Mouse (Mus musculus) CH12.LX (cell line): ENCODE data around the gene Adamts16.

Source experiments
- CTCF ChIP-seq, 2 experiments: IDR thresholded peaks in 1 of 2; conservative IDR thresholded peaks in 1 of 2; 2 replicates each; pipeline ENCODE4 v1.5.1; 2011 to 2012; ENCODE audit warnings: low read depth in 2 of 2, low read length in 2 of 2, improper control_type of control experiment in 1 of 2, inconsistent platforms in 1 of 2, mild to moderate bottlenecking in 1 of 2, moderate library complexity in 1 of 2
- EP300 ChIP-seq: IDR thresholded peaks from 2 replicates; pipeline ENCODE4 v1.6.1; 2011; ENCODE audit warnings: low read length, improper control_type of control experiment
- GABPA ChIP-seq: IDR thresholded peaks from 2 replicates; pipeline ENCODE4 v1.6.1; 2012; ENCODE audit warnings: low read depth, low read length, improper control_type of control experiment, inconsistent platforms; ENCODE audit not compliant: insufficient replicate concordance
- HCFC1 ChIP-seq: IDR thresholded peaks from 2 replicates; pipeline ENCODE4 v1.6.1; 2012; ENCODE audit warnings: low read depth, mild to moderate bottlenecking, inconsistent platforms, low read length, improper control_type of control experiment
- MAX ChIP-seq: IDR thresholded peaks from 2 replicates; pipeline ENCODE4 v1.6.1; 2011; ENCODE audit warnings: low read length, improper control_type of control experiment
- POLR2A ChIP-seq: IDR thresholded peaks from 2 replicates; pipeline ENCODE4 v1.6.1; 2011; ENCODE audit warnings: low read depth, mild to moderate bottlenecking, improper control_type of control experiment, low read length
- SMC3 ChIP-seq: IDR thresholded peaks from 2 replicates; pipeline ENCODE4 v1.6.1; 2011; ENCODE audit warnings: low read depth, low read length, improper control_type of control experiment
- UBTF ChIP-seq: IDR thresholded peaks from 2 replicates; pipeline ENCODE4 v1.6.1; 2012; ENCODE audit warnings: low read depth, mild to moderate bottlenecking, inconsistent platforms, low read length, improper control_type of control experiment, moderate library complexity
- USF1 ChIP-seq: IDR thresholded peaks from 2 replicates; pipeline ENCODE4 v1.6.1; 2014; ENCODE audit warnings: low read depth, mild to moderate bottlenecking, inconsistent platforms, low read length, improper control_type of control experiment
- ZC3H11A ChIP-seq: IDR thresholded peaks from 2 replicates; pipeline ENCODE4 v1.6.1; 2012; ENCODE audit warnings: low read depth, mild to moderate bottlenecking, inconsistent platforms, low read length, improper control_type of control experiment
- ZNF384 ChIP-seq: IDR thresholded peaks from 2 replicates; pipeline ENCODE4 v1.6.1; 2012; ENCODE audit warnings: low read depth, low read length, improper control_type of control experiment, inconsistent platforms

GRCm38 (mm10) chr13:70716022-70716421 is 125.6 kb downstream of the Adamts16 start:
- no peak for TF ChIP-seq USF1
- TF ChIP-seq CTCF (conservative IDR thresholded peaks at IDR 0.05 in 1 of 2, IDR thresholded peaks at IDR 0.05 in 1 of 2; ENCODE audit: low read depth in 2 of 2, low read length in 2 of 2): peak in 1 of 2 experiments; percentile 54; a peak in 2 of 4 replicates
- no peak for TF ChIP-seq UBTF
- no peak for TF ChIP-seq POLR2A
- no peak for TF ChIP-seq ZNF384
- no peak for TF ChIP-seq GABPA
- TF ChIP-seq EP300: no peak
- TF ChIP-seq MAX: no peak
- TF ChIP-seq SMC3: peak; percentile 37
- TF ChIP-seq ZC3H11A: no peak
- no peak for TF ChIP-seq HCFC1
